ENCODE assay signal across 13 mouse cellular contexts in genomic region chr10:77266281-77266680, GRCm38 (mm10). TPM values are rescaled to one million over a fixed set of nuclear protein-coding genes. Genes with fewer than 3 reads are reported as not detected.
DNase-seq lines count a peak whose midpoint lies in the region; ATAC-seq and TF ChIP-seq lines count a peak whose summit lies in the region.
"Had no signal": no experiment of that assay in that cellular context is flagged by ENCODE, and none has a peak within 500 bp of the region (broad histone marks: within the 10 kb centered on the region; RNA-seq: fewer than 3 reads in every experiment).

No protein-coding gene starts in this region.

- peak; percentile 52 for DNase-seq in kidney, adult 2 months
- DNase-seq in kidney, adult 8-10 months = no peak
- DNase-seq in kidney, postnatal 14 days = peak; percentile 48
- DNase-seq in lung, postnatal 14 days = peak; percentile 19
- DNase-seq in retina, postnatal 1 day = no peak
- DNase-seq in embryonic facial prominence, embryonic 10.5 days (ENCODE audit: low spot score) = no peak

- H3K36me3 ChIP-seq in kidney, adult 2 months (ENCODE audit: control insufficient read depth, insufficient read depth, low read length) = peaks cover 2% of the 10 kb centered on the region; the same call in 1 of the 2 replicates
- peaks cover 98% of the 10 kb centered on the region for H3K36me3 ChIP-seq in embryonic facial prominence, embryonic 10.5 days (replicated peaks)
- H3K36me3 ChIP-seq in intestine, embryonic 16.5 days (ENCODE audit: control insufficient read depth, insufficient read depth, low read length) = peaks cover 35% of the 10 kb centered on the region

- ATAC-seq in common myeloid progenitor, adult 5-6 weeks (replicated peaks; ENCODE audit: low read depth, poor library complexity, severe bottlenecking) = peak; percentile 78
- ATAC-seq in intestine, embryonic 16.5 days = no peak
- ATAC-seq: forebrain, embryonic 16.5 days had no signal

- H3K9ac ChIP-seq in intestine, embryonic 16.5 days (ENCODE audit: low read depth, low read length) = no peak overlapping the region
- H3K9ac ChIP-seq: embryonic facial prominence, embryonic 13.5 days; heart, embryonic 15.5 days; limb, embryonic 15.5 days; neural tube, embryonic 13.5 days had no signal

- no peaks in the 10 kb centered on the region for H3K4me1 ChIP-seq in kidney, adult 2 months (ENCODE audit: control insufficient read depth, insufficient read depth, low read length)
- H3K4me1 ChIP-seq in embryonic facial prominence, embryonic 10.5 days = 0 out of 2 replicates have a peak, but pooled peaks cover 3% of the 10 kb centered on the region
- peaks cover 9% of the 10 kb centered on the region for H3K4me1 ChIP-seq in intestine, embryonic 16.5 days (ENCODE audit: control insufficient read depth, insufficient read depth, low read length)
- H3K4me1 ChIP-seq: embryonic facial prominence, embryonic 13.5 days; limb, embryonic 15.5 days; neural tube, embryonic 13.5 days had no signal

- H3K27me3 ChIP-seq in kidney, adult 2 months (replicated peaks; ENCODE audit: control insufficient read depth, insufficient read depth, low read length) = no peaks in the 10 kb centered on the region
- no peaks in the 10 kb centered on the region for H3K27me3 ChIP-seq in embryonic facial prominence, embryonic 10.5 days (replicated peaks; ENCODE audit: low read depth, poor library complexity, severe bottlenecking)
- no peaks in the 10 kb centered on the region for H3K27me3 ChIP-seq in intestine, embryonic 16.5 days (replicated peaks; ENCODE audit: control insufficient read depth, insufficient read depth, low read length)
- H3K27me3 ChIP-seq: embryonic facial prominence, embryonic 13.5 days; heart, embryonic 15.5 days; limb, embryonic 15.5 days; neural tube, embryonic 13.5 days had no signal

- WGBS in kidney, adult 2 months = 70% methylated on average over 8 of the region's 8 CpGs
- WGBS in embryonic facial prominence, embryonic 10.5 days = 77% methylated on average over 8 of the region's 8 CpGs
- 76% methylated on average over 8 of the region's 8 CpGs for WGBS in intestine, embryonic 16.5 days

- TF ChIP-seq CTCF in kidney, adult 2 months (conservative IDR thresholded peaks at IDR 0.05; ENCODE audit: insufficient read depth, insufficient read length, low read depth, low read length) = no peak

- no peak overlapping the region for H3K4me3 ChIP-seq in kidney, adult 2 months (ENCODE audit: insufficient read depth, low read depth, low read length)
- no peak overlapping the region for H3K4me3 ChIP-seq in embryonic facial prominence, embryonic 10.5 days
- no peak overlapping the region for H3K4me3 ChIP-seq in intestine, embryonic 16.5 days (ENCODE audit: low read length)
- H3K4me3 ChIP-seq: embryonic facial prominence, embryonic 13.5 days; heart, embryonic 15.5 days; limb, embryonic 15.5 days; neural tube, embryonic 13.5 days had no signal

- no peak overlapping the region for H3K27ac ChIP-seq in kidney, adult 2 months (ENCODE audit: insufficient read depth, low read depth, low read length)
- no peak overlapping the region for H3K27ac ChIP-seq in embryonic facial prominence, embryonic 10.5 days (replicated peaks)
- H3K27ac ChIP-seq in intestine, embryonic 16.5 days (ENCODE audit: low read length) = no peak overlapping the region
- H3K27ac ChIP-seq: embryonic facial prominence, embryonic 13.5 days; limb, embryonic 15.5 days; neural tube, embryonic 13.5 days had no signal

- no peak for TF ChIP-seq POLR2A in kidney, adult 2 months (IDR thresholded peaks at IDR 0.05; ENCODE audit: low read depth, low read length)

- no peaks in the 10 kb centered on the region for H3K9me3 ChIP-seq in embryonic facial prominence, embryonic 10.5 days
- H3K9me3 ChIP-seq in intestine, embryonic 16.5 days (ENCODE audit: control insufficient read depth, low read length) = no peaks in the 10 kb centered on the region
- H3K9me3 ChIP-seq: embryonic facial prominence, embryonic 13.5 days; heart, embryonic 15.5 days; limb, embryonic 15.5 days; neural tube, embryonic 13.5 days had no signal

- H3K4me2 ChIP-seq in intestine, embryonic 16.5 days (ENCODE audit: low read depth, low read length) = no peak overlapping the region
- H3K4me2 ChIP-seq: embryonic facial prominence, embryonic 13.5 days; heart, embryonic 15.5 days; limb, embryonic 15.5 days; neural tube, embryonic 13.5 days had no signal

RNA-seq across cellular contexts. Expression of gene Pofut2, which starts 7.3 kb away (rescaled TPM):
- 45.9 and 50.6 TPM in 2 replicates for polyA plus RNA-seq in kidney, adult 2 months (2012; rRNA removed)
- total RNA-seq in common myeloid progenitor, adult 5-6 weeks (2017) = 9.6 and 13.9 TPM in 2 replicates
- polyA plus RNA-seq in embryonic facial prominence, embryonic 10.5 days (2016; fragmentation: Nextera tagmentation; extraction: Ambion mirVana) = 74.5 and 77.0 TPM in 2 replicates
- polyA plus RNA-seq in intestine, embryonic 16.5 days (2015; fragmentation: Nextera tagmentation; extraction: Ambion mirVana) = 101 and 108 TPM in 2 replicates

Comparison
In these comparisons a context has a peak if more than half of its experiments do, and no peak if none do; other contexts are left out.
1. DNase-seq: peak in kidney, adult 2 months (single experiment), kidney, postnatal 14 days (single experiment) and lung, postnatal 14 days (single experiment); none in kidney, adult 8-10 months (0 of 2), retina, postnatal 1 day (single experiment) and embryonic facial prominence, embryonic 10.5 days (single experiment).